Mouse (Mus musculus) hindbrain, embryonic 10.5 days (tissue): ENCODE data around the gene Cp. TPM values are rescaled to one million over a fixed set of nuclear protein-coding genes. Genes with fewer than 3 reads are reported as not detected.
"Not testable (repeated sequence)": the region's sequence is repeated elsewhere in the genome, so short reads cannot be mapped to it uniquely, and the experiment has no call there.

ENCODE experiments used
- DNase-seq: peaks from one replicate; pipeline ENCODE4 v3.0.0-alpha.2; 2017; ENCODE audit warnings: low spot score
- H3K27ac ChIP-seq: fragments of 300-500 bp; sonication (generic); 2 replicates; pipeline ENCODE4 v1.5.1; 2016; ENCODE audit warnings: mild to moderate bottlenecking, moderate library complexity
- H3K27me3 ChIP-seq: fragments of 300-500 bp; sonication (generic); 2 replicates; pipeline ENCODE4 v1.6.1; 2016; ENCODE audit warnings: mild to moderate bottlenecking; ENCODE audit not compliant: poor library complexity, insufficient read depth, severe bottlenecking
- H3K36me3 ChIP-seq: fragments of 300-500 bp; sonication (generic); 2 replicates; pipeline ENCODE4 v1.6.1; 2016; ENCODE audit warnings: mild to moderate bottlenecking, moderate library complexity
- H3K4me1 ChIP-seq: fragments of 300-500 bp; sonication (generic); replicated peaks from 2 replicates; pipeline ENCODE4 v1.6.1; 2016; ENCODE audit warnings: mild to moderate bottlenecking
- H3K4me3 ChIP-seq: fragments of 300-500 bp; sonication (generic); 2 replicates; pipeline ENCODE4 v1.5.1; 2016; ENCODE audit warnings: mild to moderate bottlenecking, moderate library complexity
- H3K9me3 ChIP-seq: fragments of 300-500 bp; sonication (generic); 2 replicates; pipeline ENCODE4 v1.6.1; 2016; ENCODE audit warnings: mild to moderate bottlenecking, moderate library complexity
- WGBS: fragments of 180-500 bp; shearing (Covaris S2); methylation state at CpG from one replicate; pipeline ENCODE4 v1.1.7; 2016; 5-methylcytosine and 5-hydroxymethylcytosine counted together
- polyA plus RNA-seq: library from polyadenylated mRNA; unstranded; fragments of >200 nt; fragmentation: Nextera tagmentation; extraction: Ambion mirVana; gene quantifications from 2 replicates; pipeline ENCODE4 v1.2.1, GENCODE M21; 2016

The Cp gene
- polyA plus RNA-seq, 1 experiment from 2014 or later: 5.6 TPM

- WGBS: 96% methylated on average over 7 of the region's 7 CpGs
- not testable (repeated sequence) for H3K4me3 ChIP-seq, H3K36me3 ChIP-seq, H3K9me3 ChIP-seq, DNase-seq, H3K27ac ChIP-seq, H3K27me3 ChIP-seq, H3K4me1 ChIP-seq
Measured at GRCm38 (mm10) chr3:20041461-20041860, 84.6 kb downstream of the Cp start.

- H3K27ac ChIP-seq, DNase-seq, H3K4me3 ChIP-seq, H3K9me3 ChIP-seq, H3K27me3 ChIP-seq, H3K36me3 ChIP-seq, H3K4me1 ChIP-seq: not testable (repeated sequence)
- 62% methylated on average over 3 of the region's 3 CpGs for WGBS
Measured at GRCm38 (mm10) chr3:20044736-20045135, 87.9 kb downstream of the Cp start.

- Histone ChIP-seq H3K9me3 (no peaks in the 10 kb centered on the region), H3K4me1 (peaks cover 10% of the 10 kb centered on the region), H3K36me3 (peaks cover 7% of the 10 kb centered on the region), H3K27me3 (no peaks in the 10 kb centered on the region), H3K4me3 (peak within 1 kb of the TSS; percentile 80), H3K27ac (peak within 1 kb of the TSS; percentile 88)
- DNase-seq: peak; percentile 90
- under 1% methylated on average over 54 of the region's 54 CpGs for WGBS
Measured at GRCm38 (mm10) chr3:20057306-20058196, 100.7 kb downstream of the Cp start, which contains the start of gene Hltf. TSS of gene Hltf (plus strand) at chr3:20057811.

- H3K4me3 ChIP-seq: peak overlapping the region; percentile 80
- no peaks in the 10 kb centered on the region for H3K27me3 ChIP-seq
- no peaks in the 10 kb centered on the region for H3K9me3 ChIP-seq
- no peak for DNase-seq
- peaks cover 10% of the 10 kb centered on the region for H3K4me1 ChIP-seq
- peaks cover 11% of the 10 kb centered on the region for H3K36me3 ChIP-seq
- WGBS: under 1% methylated on average over 6 of the region's 9 CpGs
- H3K27ac ChIP-seq: peak overlapping the region; percentile 88
Measured at GRCm38 (mm10) chr3:20058197-20058541, 101.3 kb downstream of the Cp start.

Other genes with a start within 250 kb of the Cp start
- gene Hps3, start 78.3 kb downstream of the Cp start, polyA plus RNA-seq: 10.5 and 10.7 TPM in 2 replicates
- 14.5 and 20.2 TPM in 2 replicates for gene Hltf, start 100.8 kb downstream of the Cp start, polyA plus RNA-seq
- 28.7 and 36.8 TPM in 2 replicates for gene Gyg, start 198.3 kb downstream of the Cp start, polyA plus RNA-seq